Mouse (Mus musculus): ENCODE results near the gene Kars.

The Kars gene

GRCm38 (mm10) chr8:111943544-111943943, 67.6 kb downstream of the Kars start:
- no peak for DNase-seq (ENCODE audit: low read depth)

All from 416B (cell line).